Mouse (Mus musculus): ENCODE results near the gene Cfd. TPM values are rescaled to one million over a fixed set of nuclear protein-coding genes. Genes with fewer than 3 reads are reported as not detected.

Cfd gene
- polyA plus RNA-seq, 1 experiment from 2014 or later, result not detected

GRCm38 (mm10) chr10:79862925-79863324, 27.7 kb upstream of the Cfd start:
- H3K4me2 ChIP-seq, result no peak overlapping the region
- no peaks in the 10 kb centered on the region for H3K9me3 ChIP-seq
- WGBS, result 52% methylated on average over 10 of the region's 10 CpGs
- no peak for ATAC-seq (ENCODE audit: borderline replicate concordance, extremely low read depth, low FRiP score, low TSS enrichment)
- H3K9ac ChIP-seq, result no peak overlapping the region
- no peaks in the 10 kb centered on the region for H3K27me3 ChIP-seq
- H3K36me3 ChIP-seq, result peaks cover 70% of the 10 kb centered on the region
- no peak overlapping the region for H3K27ac ChIP-seq
- peaks cover 28% of the 10 kb centered on the region for H3K4me1 ChIP-seq
- no peak overlapping the region for H3K4me3 ChIP-seq

GRCm38 (mm10) chr10:79864351-79865188, 26.1 kb upstream of the Cfd start:
- H3K27ac ChIP-seq, result no peak overlapping the region; the same call in 1 of the 2 replicates
- 46% methylated on average over 10 of the region's 10 CpGs for WGBS
- peaks cover 60% of the 10 kb centered on the region for H3K36me3 ChIP-seq
- H3K27me3 ChIP-seq, result no peaks in the 10 kb centered on the region
- H3K4me1 ChIP-seq, result peaks cover 12% of the 10 kb centered on the region
- no peak overlapping the region for H3K4me2 ChIP-seq
- H3K9me3 ChIP-seq, result no peaks in the 10 kb centered on the region
- H3K9ac ChIP-seq, result no peak overlapping the region
- ATAC-seq (ENCODE audit: borderline replicate concordance, extremely low read depth, low FRiP score, low TSS enrichment), result peak; percentile 4; the same call in 1 of the 2 replicates
- no peak overlapping the region for H3K4me3 ChIP-seq

GRCm38 (mm10) chr10:79865189-79865601, 25.5 kb upstream of the Cfd start:
- H3K4me1 ChIP-seq, result peaks cover 6% of the 10 kb centered on the region
- no peak overlapping the region for H3K9ac ChIP-seq
- 57% methylated on average over 12 of the region's 12 CpGs for WGBS
- peaks cover 54% of the 10 kb centered on the region for H3K36me3 ChIP-seq
- no peak overlapping the region for H3K4me2 ChIP-seq
- H3K27ac ChIP-seq, result peak overlapping the region; percentile 2; the same call in 1 of the 2 replicates
- H3K27me3 ChIP-seq, result no peaks in the 10 kb centered on the region
- no peaks in the 10 kb centered on the region for H3K9me3 ChIP-seq
- peak; percentile 29 for ATAC-seq (ENCODE audit: borderline replicate concordance, extremely low read depth, low FRiP score, low TSS enrichment)
- no peak overlapping the region for H3K4me3 ChIP-seq

GRCm38 (mm10) chr10:79865801-79866295, 24.8 kb upstream of the Cfd start:
- H3K27me3 ChIP-seq, result no peaks in the 10 kb centered on the region
- H3K4me2 ChIP-seq, result no peak overlapping the region
- H3K4me1 ChIP-seq, result peaks cover 5% of the 10 kb centered on the region; the same call in 1 of the 2 replicates
- H3K27ac ChIP-seq, result peak overlapping the region; percentile 2; the same call in 1 of the 2 replicates
- H3K9me3 ChIP-seq, result no peaks in the 10 kb centered on the region
- WGBS, result 62% methylated on average over 19 of the region's 19 CpGs
- no peak overlapping the region for H3K4me3 ChIP-seq
- H3K36me3 ChIP-seq, result peaks cover 47% of the 10 kb centered on the region
- no peak overlapping the region for H3K9ac ChIP-seq
- no peak for ATAC-seq (ENCODE audit: borderline replicate concordance, extremely low read depth, low FRiP score, low TSS enrichment)

GRCm38 (mm10) chr10:79866601-79867000, 24.1 kb upstream of the Cfd start:
- no peak for ATAC-seq (ENCODE audit: borderline replicate concordance, extremely low read depth, low FRiP score, low TSS enrichment)
- Histone ChIP-seq H3K9me3 (no peaks in the 10 kb centered on the region), H3K27me3 (no peaks in the 10 kb centered on the region), H3K4me2 (no peak overlapping the region), H3K36me3 (peaks cover 40% of the 10 kb centered on the region), H3K9ac (no peak overlapping the region), H3K4me1 (peaks cover 5% of the 10 kb centered on the region; the same call in 1 of the 2 replicates), H3K27ac (no peak overlapping the region), H3K4me3 (no peak overlapping the region)
- WGBS, result 74% methylated on average over 11 of the region's 11 CpGs

GRCm38 (mm10) chr10:79871845-79872244, 18.8 kb upstream of the Cfd start:
- H3K9me3 ChIP-seq, result no peaks in the 10 kb centered on the region
- no peak overlapping the region for H3K4me3 ChIP-seq
- H3K27me3 ChIP-seq, result no peaks in the 10 kb centered on the region
- no peak overlapping the region for H3K27ac ChIP-seq
- H3K9ac ChIP-seq, result no peak overlapping the region
- no peak for ATAC-seq (ENCODE audit: borderline replicate concordance, extremely low read depth, low FRiP score, low TSS enrichment)
- H3K4me1 ChIP-seq, result peaks cover 17% of the 10 kb centered on the region
- no peaks in the 10 kb centered on the region for H3K36me3 ChIP-seq
- WGBS, result 87% methylated on average over 8 of the region's 8 CpGs
- no peak overlapping the region for H3K4me2 ChIP-seq

- H3K4me2 ChIP-seq, result peak overlapping the region; percentile 87
- H3K9me3 ChIP-seq, result no peaks in the 10 kb centered on the region
- H3K9ac ChIP-seq, result no peak overlapping the region
- no peak for ATAC-seq (ENCODE audit: borderline replicate concordance, extremely low read depth, low FRiP score, low TSS enrichment)
- peak overlapping the region; percentile 52; the same call in 1 of the 2 replicates for H3K4me3 ChIP-seq
- H3K4me1 ChIP-seq, result peaks cover 20% of the 10 kb centered on the region
- no peaks in the 10 kb centered on the region for H3K36me3 ChIP-seq
- H3K27ac ChIP-seq, result no peak overlapping the region
- H3K27me3 ChIP-seq, result no peaks in the 10 kb centered on the region
- WGBS, result 41% methylated on average over 3 of the region's 3 CpGs
These were observed 17.8 kb upstream of the Cfd start for GRCm38 (mm10) chr10:79872862-79873261.

DNA sequence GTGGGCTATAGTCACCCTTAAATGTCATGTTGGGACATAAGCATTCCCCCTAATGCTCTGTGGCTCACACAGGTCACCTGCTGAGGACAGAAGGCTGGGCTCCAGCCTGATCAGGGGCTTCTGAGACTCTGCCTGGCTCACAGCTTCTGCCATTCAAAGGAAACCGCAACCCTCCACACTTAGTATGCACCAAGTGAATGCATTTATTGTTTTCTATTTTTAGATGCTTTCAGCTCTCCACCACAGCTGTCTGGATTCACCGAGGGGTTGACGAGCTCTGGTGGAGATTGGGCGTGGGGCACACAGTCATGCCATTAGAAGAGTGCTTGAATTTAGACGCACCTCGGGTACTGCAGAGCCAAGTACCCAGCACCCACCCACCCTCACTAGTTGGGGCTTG, 17.3 kb upstream of the Cfd start:
- Histone ChIP-seq H3K9me3 (no peaks in the 10 kb centered on the region), H3K27ac (no peak overlapping the region), H3K27me3 (no peaks in the 10 kb centered on the region), H3K4me1 (peaks cover 20% of the 10 kb centered on the region), H3K4me2 (peak overlapping the region; percentile 87), H3K4me3 (peak overlapping the region; percentile 52), H3K9ac (no peak overlapping the region), H3K36me3 (no peaks in the 10 kb centered on the region)
- 11% methylated on average over 6 of the region's 6 CpGs for WGBS
- no peak for ATAC-seq (ENCODE audit: borderline replicate concordance, extremely low read depth, low FRiP score, low TSS enrichment)

- Histone ChIP-seq H3K27ac (no peak overlapping the region), H3K9ac (peak overlapping the region; percentile 71), H3K4me2 (peak overlapping the region; percentile 87), H3K4me1 (peaks cover 20% of the 10 kb centered on the region), H3K4me3 (peak overlapping the region; percentile 52), H3K27me3 (no peaks in the 10 kb centered on the region), H3K9me3 (no peaks in the 10 kb centered on the region), H3K36me3 (no peaks in the 10 kb centered on the region)
- WGBS, result under 1% methylated on average over 26 of the region's 26 CpGs
- peak; percentile 16; the same call in 1 of the 2 replicates for ATAC-seq (ENCODE audit: borderline replicate concordance, extremely low read depth, low FRiP score, low TSS enrichment)
These were observed 16.9 kb upstream of the Cfd start for GRCm38 (mm10) chr10:79873715-79874289.

DNA sequence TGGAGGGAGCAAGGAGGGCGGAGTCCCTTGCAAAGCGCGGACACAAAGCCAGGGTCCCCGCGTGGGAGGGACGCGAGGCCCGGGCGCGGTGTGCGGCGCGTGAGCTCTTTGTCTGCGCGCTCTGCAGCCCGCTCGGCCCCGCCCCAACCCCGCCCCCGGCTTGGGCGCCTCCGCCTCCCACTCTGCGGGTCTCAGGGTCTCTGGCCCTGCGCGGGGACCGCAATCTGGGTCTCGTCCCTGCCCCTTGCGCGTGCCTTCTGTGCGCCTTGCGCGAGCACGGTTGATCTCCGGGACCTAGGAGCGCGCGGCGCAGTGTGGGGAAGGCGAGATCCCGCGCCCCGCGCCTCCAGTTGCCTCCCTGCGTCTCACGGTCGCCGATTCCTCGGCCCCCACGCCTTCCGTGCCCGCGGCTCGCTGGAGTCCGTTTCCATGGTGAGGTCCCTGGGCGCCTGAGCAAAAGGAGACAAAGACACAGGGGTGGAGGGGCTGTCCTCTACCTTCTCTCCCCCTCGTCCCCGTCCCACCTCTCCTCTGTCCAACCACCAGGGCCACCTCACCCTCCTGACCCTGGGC, 16.3 kb upstream of the Cfd start, which contains the start of the genes Prtn3 and Plppr3:
Gene Prtn3, plus strand, starts transcription at position 187 of the 573 bp plus-strand sequence.
Gene Plppr3, minus strand, starts transcription at position 345 of the 573 bp plus-strand sequence.
- no peak within 1 kb of the TSS for H3K27ac ChIP-seq
- H3K9ac ChIP-seq, result peak within 1 kb of the TSS; percentile 71
- H3K4me2 ChIP-seq, result peak within 1 kb of the TSS; percentile 87
- ATAC-seq (ENCODE audit: borderline replicate concordance, extremely low read depth, low FRiP score, low TSS enrichment), result peak; percentile 82
- no peaks in the 10 kb centered on the region for H3K9me3 ChIP-seq
- no peaks in the 10 kb centered on the region for H3K27me3 ChIP-seq
- WGBS, result under 1% methylated on average over 46 of the region's 57 CpGs
- no peaks in the 10 kb centered on the region for H3K36me3 ChIP-seq
- peaks cover 21% of the 10 kb centered on the region for H3K4me1 ChIP-seq
- peak within 1 kb of the TSS; percentile 52 for H3K4me3 ChIP-seq

- H3K9me3 ChIP-seq, result no peaks in the 10 kb centered on the region
- no peak overlapping the region for H3K9ac ChIP-seq
- H3K27ac ChIP-seq, result no peak overlapping the region
- no peaks in the 10 kb centered on the region for H3K36me3 ChIP-seq
- no peak overlapping the region for H3K4me2 ChIP-seq
- 41% methylated on average over 1 of the region's 1 CpGs for WGBS
- H3K4me3 ChIP-seq, result no peak overlapping the region
- H3K27me3 ChIP-seq, result peaks cover 12% of the 10 kb centered on the region
- ATAC-seq (ENCODE audit: borderline replicate concordance, extremely low read depth, low FRiP score, low TSS enrichment), result no peak
- H3K4me1 ChIP-seq, result peaks cover 39% of the 10 kb centered on the region
These were observed 13.5 kb upstream of the Cfd start for GRCm38 (mm10) chr10:79877174-79877573.

Measured in lung, embryonic 15.5 days (tissue).